Mouse (Mus musculus): ENCODE measurements around the gene Wfdc8. TPM values are rescaled to one million over a fixed set of nuclear protein-coding genes. Genes with fewer than 3 reads are reported as not detected.
"Not testable (repeated sequence)": the region's sequence is repeated elsewhere in the genome, so short reads cannot be mapped to it uniquely, and the experiment has no call there.

Wfdc8 gene
- total RNA-seq (2012; rRNA removed) (not detected in 2 replicates), polyA plus RNA-seq (2012; ENCODE audit: insufficient read depth in 1 of 2, insufficient read length in 2 of 2, low read depth in 1 of 2, low replicate concordance in 2 of 2, missing spikeins in 1 of 2) (not detected)

DNA sequence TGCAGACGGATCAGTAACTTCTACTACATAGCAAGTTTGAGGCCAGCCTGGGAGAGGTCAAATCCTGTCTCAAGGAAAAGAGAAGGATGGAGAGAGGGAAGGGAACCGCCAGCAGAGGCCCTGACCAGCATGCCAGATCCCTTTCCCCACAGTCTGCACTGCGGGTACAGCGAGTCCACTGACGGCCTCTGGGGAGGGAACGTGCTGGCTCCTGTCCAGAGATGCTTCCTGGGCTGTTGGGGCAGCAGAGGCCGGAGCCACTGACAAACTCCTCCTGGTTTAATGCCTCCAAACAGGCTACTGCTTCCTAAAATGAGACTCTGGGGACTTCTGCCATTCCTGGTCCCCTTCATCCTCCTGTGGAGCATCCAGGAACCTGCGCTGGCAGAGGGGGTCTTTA lies at the start of gene Wfdc8, which contains the start of gene Wfdc6b:
Wfdc8 (minus strand) TSS at position 156 of the 400 bp plus-strand sequence.
Wfdc6b (plus strand) TSS at position 52 of the 400 bp plus-strand sequence.
- not testable (repeated sequence) for H3K79me2 ChIP-seq (ENCODE audit: control insufficient read depth, insufficient read depth, low read length, poor library complexity); H3K4me1 ChIP-seq (ENCODE audit: control insufficient read depth in 1 of 2, insufficient read depth in 2 of 2, low read length in 2 of 2); H3K9ac ChIP-seq (ENCODE audit: control insufficient read depth, low read depth, low read length, poor library complexity, severe bottlenecking); H3K4me3 ChIP-seq (ENCODE audit: control insufficient read depth in 1 of 2, insufficient read depth in 1 of 2, low read depth in 2 of 2, low read length in 2 of 2); H3K9me3 ChIP-seq (replicated peaks; ENCODE audit: insufficient read depth, low read length); DNase-seq (ENCODE audit: low read depth, low spot score); H3K36me3 ChIP-seq (ENCODE audit: control insufficient read depth in 1 of 2, insufficient read depth in 2 of 2, low read length in 2 of 2); H3K27me3 ChIP-seq (ENCODE audit: control insufficient read depth in 1 of 2, insufficient read depth in 2 of 2, low read length in 2 of 2); H3K27ac ChIP-seq (ENCODE audit: control insufficient read depth, low read depth, low read length)

DNA sequence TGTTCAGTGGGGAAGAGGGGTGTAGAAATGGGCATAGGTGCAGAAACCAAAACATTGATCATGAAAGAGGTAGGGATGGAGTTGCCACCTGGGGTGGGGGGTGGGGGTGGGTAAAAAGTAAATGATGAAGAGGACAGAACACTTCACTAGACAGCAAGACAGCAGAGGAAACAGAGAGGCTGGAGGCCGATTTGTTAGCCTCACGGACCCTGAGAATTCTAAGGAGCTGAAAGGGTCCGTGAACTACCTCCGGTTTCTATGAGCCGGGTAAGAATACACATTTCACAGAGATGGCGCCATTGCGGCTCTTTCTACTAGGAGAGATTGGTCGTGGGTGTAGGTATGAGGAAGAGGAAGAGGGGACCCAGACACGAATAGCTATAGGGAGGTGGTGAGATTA lies 43.1 kb upstream of the Wfdc8 start, which contains the start of gene Wfdc9:
Wfdc9 (minus strand) TSS at position 101 of the 400 bp plus-strand sequence.
- Histone ChIP-seq H3K36me3 (ENCODE audit: control insufficient read depth in 1 of 2, insufficient read depth in 2 of 2, low read length in 2 of 2) (no peaks in the 10 kb centered on the region), H3K4me1 (ENCODE audit: control insufficient read depth in 1 of 2, insufficient read depth in 2 of 2, low read length in 2 of 2) (no peaks in the 10 kb centered on the region), H3K9ac (ENCODE audit: control insufficient read depth, low read depth, low read length, poor library complexity, severe bottlenecking) (no peak within 1 kb of the TSS), H3K27me3 (ENCODE audit: control insufficient read depth in 1 of 2, insufficient read depth in 2 of 2, low read length in 2 of 2) (no peaks in the 10 kb centered on the region), H3K9me3 (replicated peaks; ENCODE audit: insufficient read depth, low read length) (no peaks in the 10 kb centered on the region), H3K4me3 (ENCODE audit: control insufficient read depth in 1 of 2, insufficient read depth in 1 of 2, low read depth in 2 of 2, low read length in 2 of 2) (no peak within 1 kb of the TSS), H3K79me2 (ENCODE audit: control insufficient read depth, insufficient read depth, low read length, poor library complexity) (no peaks in the 10 kb centered on the region), H3K27ac (ENCODE audit: control insufficient read depth, low read depth, low read length) (no peak within 1 kb of the TSS)
- no peak for DNase-seq (ENCODE audit: low read depth, low spot score)
- no peak for TF ChIP-seq JUND (IDR thresholded peaks at IDR 0.05; ENCODE audit: low read depth, low read length)
- TF ChIP-seq UBTF (IDR thresholded peaks at IDR 0.05; ENCODE audit: borderline replicate concordance, insufficient read depth, low read depth, low read length): no peak
- TF ChIP-seq KAT2A (conservative IDR thresholded peaks at IDR 0.05; ENCODE audit: low read depth, low read length): no peak
- TF ChIP-seq ELF1 (IDR thresholded peaks at IDR 0.05; ENCODE audit: low read depth, low read length): no peak
- TF ChIP-seq POLR2A (IDR thresholded peaks at IDR 0.05; ENCODE audit: control insufficient read depth in 1 of 2, insufficient read depth in 1 of 2, low read depth in 1 of 2, low read length in 2 of 2, poor library complexity in 1 of 2): no peak
- TF ChIP-seq TAL1 (IDR thresholded peaks at IDR 0.05; ENCODE audit: low read length): no peak
- TF ChIP-seq CTCF (IDR thresholded peaks at IDR 0.05 in 2 of 3, conservative IDR thresholded peaks at IDR 0.05 in 1 of 3; ENCODE audit: control insufficient read depth in 1 of 3, insufficient read depth in 1 of 3, low read depth in 2 of 3, low read length in 3 of 3, poor library complexity in 1 of 3, severe bottlenecking in 1 of 3): no peak
- TF ChIP-seq USF2 (IDR thresholded peaks at IDR 0.05; ENCODE audit: borderline replicate concordance in 1 of 2, insufficient read depth in 1 of 2, low read depth in 1 of 2, low read length in 2 of 2): no peak
- TF ChIP-seq TBP (IDR thresholded peaks at IDR 0.05; ENCODE audit: low read depth, low read length): no peak
- no peak for TF ChIP-seq EP300 (IDR thresholded peaks at IDR 0.05; ENCODE audit: low read depth in 1 of 2, low read length in 2 of 2)
- no peak for TF ChIP-seq MAFK (IDR thresholded peaks at IDR 0.05; ENCODE audit: borderline replicate concordance, low read depth, low read length)
- no peak for TF ChIP-seq POLR2AphosphoS5 (IDR thresholded peaks at IDR 0.05; ENCODE audit: borderline replicate concordance, low read depth, low read length)
- TF ChIP-seq ETS1 (IDR thresholded peaks at IDR 0.05; ENCODE audit: low read depth, low read length): no peak
- TF ChIP-seq HCFC1 (IDR thresholded peaks at IDR 0.05; ENCODE audit: low read depth, low read length): no peak
- TF ChIP-seq CHD2 (IDR thresholded peaks at IDR 0.05; ENCODE audit: low read length): no peak
- TF ChIP-seq MXI1 (IDR thresholded peaks at IDR 0.05; ENCODE audit: low read depth, low read length): no peak
- no peak for TF ChIP-seq ZC3H11A (IDR thresholded peaks at IDR 0.05; ENCODE audit: low read depth, low read length)
- TF ChIP-seq USF1 (IDR thresholded peaks at IDR 0.05; ENCODE audit: low read depth, low read length): no peak

All from MEL (cell line).